Mouse (Mus musculus): Measurements from ENCODE around the gene Taf3. TPM values are rescaled to one million over a fixed set of nuclear protein-coding genes. Genes with fewer than 3 reads are reported as not detected.

Taf3 gene
- polyA plus RNA-seq, 1 experiment from 2014 or later, result 13.3 TPM

DNA sequence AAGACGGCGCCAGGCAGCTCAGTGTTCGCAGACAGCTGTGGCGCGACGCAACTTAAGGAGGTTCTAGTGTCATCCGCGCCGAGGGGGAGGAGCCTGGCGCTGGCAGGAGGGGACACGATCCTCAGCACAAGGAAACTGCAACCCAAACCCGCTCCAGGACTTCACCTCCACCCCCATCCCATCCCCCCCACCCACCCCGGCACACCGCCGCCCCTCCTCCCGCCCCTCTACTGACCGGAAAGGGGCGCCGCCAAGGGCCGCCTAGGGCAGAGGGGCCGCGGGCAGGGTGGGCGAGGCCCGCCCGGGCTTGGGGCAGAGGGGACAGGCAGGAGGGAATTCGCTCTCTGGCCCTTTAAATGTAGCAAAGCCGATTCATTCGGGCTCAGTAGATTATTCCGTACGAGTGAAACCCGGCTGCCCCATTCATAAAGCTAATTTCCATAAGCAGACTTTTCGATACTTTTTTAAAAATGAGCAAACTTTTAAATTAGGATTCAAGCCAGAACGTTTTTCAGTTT, 169.8 kb downstream of the Taf3 start:
- peak; percentile 15; the same call in 1 of the 2 replicates for ATAC-seq (ENCODE audit: low read depth)
- no peaks in the 10 kb centered on the region for H3K9me3 ChIP-seq (ENCODE audit: control insufficient read depth, low read length)
- no peaks in the 10 kb centered on the region for H3K36me3 ChIP-seq (ENCODE audit: control insufficient read depth, insufficient read depth, low read length)
- H3K4me1 ChIP-seq (replicated peaks; ENCODE audit: control insufficient read depth, insufficient read depth, low read length), result peaks cover 26% of the 10 kb centered on the region
- H3K27ac ChIP-seq (ENCODE audit: low read length), result no peak overlapping the region
- H3K4me2 ChIP-seq (ENCODE audit: low read depth, low read length), result peak overlapping the region; percentile 99
- H3K27me3 ChIP-seq (ENCODE audit: control insufficient read depth, insufficient read depth, low read depth, low read length), result peaks cover 69% of the 10 kb centered on the region
- H3K9ac ChIP-seq (ENCODE audit: low read length), result peak overlapping the region; percentile 59
- WGBS, result under 1% methylated on average over 32 of the region's 33 CpGs
- H3K4me3 ChIP-seq (ENCODE audit: low read length), result peak overlapping the region; percentile 62

DNA sequence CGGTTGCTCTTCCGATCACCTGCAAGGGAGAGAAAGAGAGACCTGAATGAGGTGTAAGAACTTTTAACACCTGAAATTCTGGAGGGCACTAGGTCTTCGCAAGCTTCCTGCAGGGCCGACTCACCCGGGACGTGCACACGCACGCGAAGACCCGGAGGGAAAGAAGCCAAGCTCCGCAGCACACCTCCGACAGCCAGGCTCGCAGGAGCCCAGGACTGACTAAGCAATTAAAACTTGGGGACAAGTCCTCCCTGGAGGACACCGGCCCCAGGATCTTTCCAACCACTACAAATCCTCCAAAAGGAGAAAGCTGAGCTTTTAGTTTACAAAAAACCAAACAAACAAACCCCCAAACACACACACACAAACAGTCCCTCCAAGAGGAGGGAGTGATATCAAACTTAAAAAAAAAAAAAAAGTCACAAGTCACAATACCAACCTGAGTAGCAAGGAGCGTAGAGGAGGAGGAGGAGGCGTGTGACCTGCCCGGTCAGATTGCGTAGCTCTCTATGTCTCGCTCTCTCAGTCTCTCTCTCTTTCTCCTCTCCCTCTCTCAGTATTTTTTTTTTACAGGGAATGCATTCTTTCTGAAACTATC, 170.3 kb downstream of the Taf3 start:
- H3K9ac ChIP-seq (ENCODE audit: low read length), result peak overlapping the region; percentile 59; the same call in 1 of the 2 replicates
- peak overlapping the region; percentile 62 for H3K4me3 ChIP-seq (ENCODE audit: low read length)
- H3K4me2 ChIP-seq (ENCODE audit: low read depth, low read length), result peak overlapping the region; percentile 99
- under 1% methylated on average over 19 of the region's 19 CpGs for WGBS
- no peaks in the 10 kb centered on the region for H3K36me3 ChIP-seq (ENCODE audit: control insufficient read depth, insufficient read depth, low read length)
- H3K9me3 ChIP-seq (ENCODE audit: control insufficient read depth, low read length), result no peaks in the 10 kb centered on the region
- H3K27ac ChIP-seq (ENCODE audit: low read length), result no peak overlapping the region
- no peak for ATAC-seq (ENCODE audit: low read depth)
- peaks cover 72% of the 10 kb centered on the region for H3K27me3 ChIP-seq (ENCODE audit: control insufficient read depth, insufficient read depth, low read depth, low read length)
- peaks cover 26% of the 10 kb centered on the region for H3K4me1 ChIP-seq (replicated peaks; ENCODE audit: control insufficient read depth, insufficient read depth, low read length)

DNA sequence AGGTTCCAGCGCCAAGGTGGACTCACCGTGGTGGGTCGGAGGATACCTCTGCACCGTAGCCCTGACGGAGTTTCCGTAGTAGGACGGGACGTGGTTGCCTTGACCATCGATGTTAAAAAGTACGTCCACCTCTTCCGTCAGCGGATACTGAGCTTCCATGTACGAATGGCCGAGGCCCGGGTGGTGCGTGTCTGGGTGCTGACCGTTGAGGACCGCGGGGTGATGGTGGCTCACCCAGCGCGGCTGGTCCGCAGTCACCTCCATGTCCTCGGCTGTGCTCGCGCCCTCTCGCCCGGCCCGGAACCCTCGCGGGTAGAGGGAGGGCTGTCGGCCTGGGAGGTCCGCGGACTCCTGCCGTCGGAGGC, 171.1 kb downstream of the Taf3 start:
- peaks cover 77% of the 10 kb centered on the region for H3K27me3 ChIP-seq (ENCODE audit: control insufficient read depth, insufficient read depth, low read depth, low read length)

DNA sequence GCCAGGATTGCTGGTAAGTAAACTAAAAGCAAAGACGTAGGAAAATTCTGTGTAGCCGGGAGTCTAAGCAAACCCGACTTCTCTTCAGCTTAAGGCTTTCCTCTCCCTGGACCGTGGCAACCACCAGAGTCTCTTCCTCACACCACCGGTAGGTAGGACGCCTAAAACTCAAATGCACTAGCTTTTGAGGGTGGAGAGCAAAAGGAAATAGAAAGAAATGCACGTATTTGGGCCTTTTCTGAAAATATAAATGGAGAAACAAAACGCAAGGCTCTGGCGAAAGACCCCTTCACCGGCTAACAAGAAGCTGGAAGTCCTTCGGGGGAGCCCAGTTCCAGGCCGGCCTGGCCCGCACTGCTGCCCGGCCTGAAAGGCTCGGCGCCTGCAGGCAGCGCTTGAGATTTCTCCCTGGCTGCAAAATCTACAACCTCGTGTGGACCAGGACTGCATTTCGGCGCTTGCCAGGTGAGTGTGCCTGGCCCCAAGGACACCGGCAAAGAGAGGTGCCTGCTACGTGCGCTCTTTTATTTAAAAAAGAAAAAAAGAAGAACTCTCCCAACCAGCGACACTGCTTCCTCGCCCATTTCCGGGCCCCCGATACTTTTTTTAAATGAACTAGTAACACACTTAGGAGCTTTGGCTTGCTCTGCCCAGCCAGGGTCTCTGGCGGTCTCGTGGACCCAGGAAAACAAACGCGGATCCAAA, 171.6 kb downstream of the Taf3 start:
- no peak overlapping the region for H3K27ac ChIP-seq (ENCODE audit: low read length)
- ATAC-seq (ENCODE audit: low read depth), result no peak

More for the DNA sequence above, 171.1 kb downstream of the Taf3 start:
- no peaks in the 10 kb centered on the region for H3K9me3 ChIP-seq (ENCODE audit: control insufficient read depth, low read length)
- H3K9ac ChIP-seq (ENCODE audit: low read length), result peak overlapping the region; percentile 55
- peak overlapping the region; percentile 99 for H3K4me2 ChIP-seq (ENCODE audit: low read depth, low read length)
- peak overlapping the region; percentile 62 for H3K4me3 ChIP-seq (ENCODE audit: low read length)
- no peak overlapping the region for H3K27ac ChIP-seq (ENCODE audit: low read length)
- H3K4me1 ChIP-seq (replicated peaks; ENCODE audit: control insufficient read depth, insufficient read depth, low read length), result peaks cover 22% of the 10 kb centered on the region
- 1% methylated on average over 35 of the region's 35 CpGs for WGBS
- H3K36me3 ChIP-seq (ENCODE audit: control insufficient read depth, insufficient read depth, low read length), result no peaks in the 10 kb centered on the region
- no peak for ATAC-seq (ENCODE audit: low read depth)

DNA sequence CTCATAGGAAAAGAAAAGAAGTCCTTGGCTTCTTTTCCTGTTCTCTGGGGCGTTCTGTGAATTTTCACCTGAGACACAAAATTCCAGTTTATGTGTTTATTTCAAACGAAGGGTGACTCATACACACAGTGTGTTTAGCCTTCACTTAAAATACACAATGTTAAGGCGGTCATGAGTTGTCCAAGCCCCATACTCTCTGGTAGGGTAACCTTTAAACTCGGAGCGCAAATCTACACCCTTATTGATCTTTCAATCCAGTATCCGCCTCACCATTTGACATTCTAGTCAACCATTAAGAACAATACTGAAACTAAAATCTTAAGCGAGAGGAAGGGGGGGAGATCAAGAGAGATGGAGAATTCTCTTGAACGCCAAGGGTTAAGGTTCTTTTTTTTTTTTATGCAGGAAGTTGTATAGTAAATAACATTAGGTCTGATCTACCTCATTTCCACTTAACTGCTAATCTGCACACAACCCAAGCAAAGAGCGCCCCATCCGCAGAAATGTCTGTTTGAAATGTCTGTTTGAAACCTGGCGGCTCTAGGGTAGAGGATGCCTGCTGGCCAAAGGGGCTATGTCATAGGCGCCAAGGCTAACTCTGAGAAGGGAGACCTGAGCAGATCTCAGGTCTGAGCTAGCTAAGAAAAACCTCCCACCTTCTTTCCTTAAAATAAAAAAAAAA, 172.6 kb downstream of the Taf3 start:
- Histone ChIP-seq H3K27ac (ENCODE audit: low read length) (no peak overlapping the region), H3K4me2 (ENCODE audit: low read depth, low read length) (peak overlapping the region; percentile 99; the same call in 1 of the 2 replicates), H3K4me3 (ENCODE audit: low read length) (peak overlapping the region; percentile 62), H3K36me3 (ENCODE audit: control insufficient read depth, insufficient read depth, low read length) (no peaks in the 10 kb centered on the region), H3K27me3 (ENCODE audit: control insufficient read depth, insufficient read depth, low read depth, low read length) (peaks cover 66% of the 10 kb centered on the region), H3K9ac (ENCODE audit: low read length) (no peak overlapping the region), H3K4me1 (replicated peaks; ENCODE audit: control insufficient read depth, insufficient read depth, low read length) (peaks cover 15% of the 10 kb centered on the region), H3K9me3 (ENCODE audit: control insufficient read depth, low read length) (no peaks in the 10 kb centered on the region)
- 30% methylated on average over 12 of the region's 12 CpGs for WGBS
- ATAC-seq (ENCODE audit: low read depth), result no peak

More for the DNA sequence above, 171.6 kb downstream of the Taf3 start:
- no peaks in the 10 kb centered on the region for H3K9me3 ChIP-seq (ENCODE audit: control insufficient read depth, low read length)
- H3K36me3 ChIP-seq (ENCODE audit: control insufficient read depth, insufficient read depth, low read length), result no peaks in the 10 kb centered on the region
- peak overlapping the region; percentile 62 for H3K4me3 ChIP-seq (ENCODE audit: low read length)
- peaks cover 74% of the 10 kb centered on the region for H3K27me3 ChIP-seq (ENCODE audit: control insufficient read depth, insufficient read depth, low read depth, low read length)
- H3K9ac ChIP-seq (ENCODE audit: low read length), result peak overlapping the region; percentile 55
- peaks cover 19% of the 10 kb centered on the region for H3K4me1 ChIP-seq (replicated peaks; ENCODE audit: control insufficient read depth, insufficient read depth, low read length)
- peak overlapping the region; percentile 99 for H3K4me2 ChIP-seq (ENCODE audit: low read depth, low read length)
- WGBS, result 6% methylated on average over 31 of the region's 31 CpGs

DNA sequence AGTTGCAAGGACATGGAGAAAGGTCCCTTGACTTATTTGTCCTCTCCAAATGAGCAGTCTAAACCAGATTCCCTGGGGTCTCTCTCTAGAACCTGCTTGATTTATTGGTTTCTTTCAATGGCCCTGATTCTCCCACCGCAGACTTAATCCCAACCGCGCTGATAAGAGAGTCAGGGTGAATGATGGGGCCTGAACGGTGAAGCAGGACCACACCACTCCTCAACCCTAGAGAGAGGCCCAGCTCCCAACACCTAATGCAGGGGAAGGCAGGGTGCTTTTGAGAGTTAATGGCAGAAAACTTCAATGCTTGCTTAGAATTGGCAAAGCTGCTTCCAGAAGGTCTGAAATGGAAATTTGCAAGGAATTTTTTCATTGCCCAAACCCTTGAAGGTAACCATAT, 173.2 kb downstream of the Taf3 start:
- Histone ChIP-seq H3K27me3 (ENCODE audit: control insufficient read depth, insufficient read depth, low read depth, low read length) (peaks cover 62% of the 10 kb centered on the region), H3K36me3 (ENCODE audit: control insufficient read depth, insufficient read depth, low read length) (no peaks in the 10 kb centered on the region), H3K9ac (ENCODE audit: low read length) (no peak overlapping the region), H3K27ac (ENCODE audit: low read length) (no peak overlapping the region), H3K4me2 (ENCODE audit: low read depth, low read length) (no peak overlapping the region), H3K4me1 (replicated peaks; ENCODE audit: control insufficient read depth, insufficient read depth, low read length) (peaks cover 15% of the 10 kb centered on the region), H3K9me3 (ENCODE audit: control insufficient read depth, low read length) (no peaks in the 10 kb centered on the region), H3K4me3 (ENCODE audit: low read length) (no peak overlapping the region)
- no peak for ATAC-seq (ENCODE audit: low read depth)
- 36% methylated on average over 4 of the region's 4 CpGs for WGBS

DNA sequence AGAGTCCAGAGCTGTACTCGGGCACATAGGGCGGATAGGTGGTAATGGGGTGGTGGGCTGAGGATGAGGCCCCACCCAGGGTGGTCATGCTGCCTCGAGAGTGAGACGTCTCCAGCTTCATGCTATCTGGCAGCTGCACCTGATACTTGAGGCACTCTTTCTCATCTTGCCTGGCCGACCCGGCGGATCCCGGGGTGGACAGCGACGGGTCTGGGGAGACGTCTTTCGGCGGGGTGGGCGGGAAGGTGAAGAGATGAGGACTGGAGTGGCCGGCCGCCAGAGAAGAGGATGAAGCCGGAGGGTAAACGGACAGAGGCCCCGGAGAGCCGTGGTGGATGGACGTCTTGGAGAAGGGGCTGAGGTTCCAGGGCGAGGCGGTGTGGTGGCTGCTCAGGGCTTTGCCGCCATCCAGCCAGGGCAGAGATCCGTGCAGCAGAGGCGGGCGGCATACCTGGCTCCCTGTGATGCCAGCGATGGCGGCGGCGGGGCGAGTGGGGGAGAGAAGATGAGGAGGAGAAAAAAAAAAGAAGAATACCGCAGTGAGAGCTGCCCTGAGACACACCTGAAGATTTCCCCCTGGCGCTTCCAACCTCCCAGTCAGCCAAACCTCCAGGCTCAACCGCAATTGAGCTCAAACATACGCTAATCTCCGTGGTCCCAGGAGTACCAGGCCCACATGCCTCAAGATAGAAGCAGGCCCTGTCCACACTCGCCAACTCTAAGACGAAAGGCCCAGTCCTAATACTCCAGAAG, 173.8 kb downstream of the Taf3 start:
- H3K9me3 ChIP-seq (ENCODE audit: control insufficient read depth, low read length), result no peaks in the 10 kb centered on the region
- H3K9ac ChIP-seq (ENCODE audit: low read length), result no peak overlapping the region
- peaks cover 56% of the 10 kb centered on the region for H3K27me3 ChIP-seq (ENCODE audit: control insufficient read depth, insufficient read depth, low read depth, low read length)
- no peaks in the 10 kb centered on the region for H3K36me3 ChIP-seq (ENCODE audit: control insufficient read depth, insufficient read depth, low read length)
- no peak overlapping the region for H3K4me3 ChIP-seq (ENCODE audit: low read length)
- 20% methylated on average over 39 of the region's 39 CpGs for WGBS
- H3K4me1 ChIP-seq (replicated peaks; ENCODE audit: control insufficient read depth, insufficient read depth, low read length), result peaks cover 12% of the 10 kb centered on the region
- no peak for ATAC-seq (ENCODE audit: low read depth)
- no peak overlapping the region for H3K27ac ChIP-seq (ENCODE audit: low read length)
- no peak overlapping the region for H3K4me2 ChIP-seq (ENCODE audit: low read depth, low read length)

DNA sequence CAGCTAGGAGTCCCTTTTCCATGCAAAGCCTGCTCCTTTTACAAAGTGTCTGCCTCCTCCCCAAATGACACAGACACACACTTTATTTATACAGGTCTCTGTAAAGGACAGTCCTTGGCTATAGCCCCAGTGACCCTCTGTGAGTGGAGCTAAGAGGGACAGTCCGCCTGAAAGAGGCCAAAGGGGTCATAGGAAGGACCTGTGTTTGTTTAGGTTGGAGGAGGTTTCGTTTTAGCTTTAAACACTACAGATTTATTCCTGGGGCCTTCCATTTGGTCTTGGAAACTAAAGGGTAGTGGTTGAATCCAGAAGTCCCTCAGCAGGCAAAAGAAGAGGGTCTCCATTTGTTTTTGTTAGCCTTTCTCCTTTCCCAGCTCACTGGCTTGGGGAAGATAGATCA, 174.6 kb downstream of the Taf3 start:
- peaks cover 56% of the 10 kb centered on the region for H3K27me3 ChIP-seq (ENCODE audit: control insufficient read depth, insufficient read depth, low read depth, low read length)
- no peaks in the 10 kb centered on the region for H3K9me3 ChIP-seq (ENCODE audit: control insufficient read depth, low read length)
- no peak overlapping the region for H3K4me2 ChIP-seq (ENCODE audit: low read depth, low read length)
- H3K9ac ChIP-seq (ENCODE audit: low read length), result no peak overlapping the region
- no peak for ATAC-seq (ENCODE audit: low read depth)
- no peaks in the 10 kb centered on the region for H3K36me3 ChIP-seq (ENCODE audit: control insufficient read depth, insufficient read depth, low read length)
- peaks cover 12% of the 10 kb centered on the region for H3K4me1 ChIP-seq (replicated peaks; ENCODE audit: control insufficient read depth, insufficient read depth, low read length)
- no peak overlapping the region for H3K4me3 ChIP-seq (ENCODE audit: low read length)
- no peak overlapping the region for H3K27ac ChIP-seq (ENCODE audit: low read length)
- 41% methylated on average over 2 of the region's 2 CpGs for WGBS

All from lung, embryonic 16.5 days (tissue).